Mouse (Mus musculus) regulatory T cell (primary cell): Measurements from ENCODE around the gene Vkorc1.
"Not testable (repeated sequence)": the region's sequence is repeated elsewhere in the genome, so short reads cannot be mapped to it uniquely, and the experiment has no call there.

Experiments used
- in situ Hi-C: fragments of 300-600 bp; cut with MboI, MseI; formaldehyde crosslinking; loops from one replicate; pipeline ENCODE4 v1.15.1; 2025; ENCODE audit warnings: high pct_unique_total_duplicates

The Vkorc1 gene

GRCm38 (mm10) chr7:127915293-127915692 is 19.9 kb upstream of the Vkorc1 start:
- in situ Hi-C loops, result no loop called here

- in situ Hi-C loops, result no loop called here
Measured at GRCm38 (mm10) chr7:127912938-127913337, 17.5 kb upstream of the Vkorc1 start.

- in situ Hi-C loops, result no loop called here
Measured at GRCm38 (mm10) chr7:127912190-127912871, 16.9 kb upstream of the Vkorc1 start, which contains the start of gene Kat8. Kat8 (plus strand) TSS chr7:127912516.

- in situ Hi-C loops, result no loop called here
Measured at GRCm38 (mm10) chr7:127908656-127909055, 13.2 kb upstream of the Vkorc1 start.

- in situ Hi-C loops, result no loop called here
Measured at GRCm38 (mm10) chr7:127907939-127908338, 12.5 kb upstream of the Vkorc1 start.

- in situ Hi-C loops, result no loop called here
Measured at GRCm38 (mm10) chr7:127903971-127904796, 8.8 kb upstream of the Vkorc1 start, which contains the start of gene Bckdk. Bckdk (plus strand) TSS chr7:127904082.

GRCm38 (mm10) chr7:127901772-127902171 is 6.4 kb upstream of the Vkorc1 start:
- in situ Hi-C loops, result no loop called here

- in situ Hi-C loops, result no loop called here
Measured at GRCm38 (mm10) chr7:127899997-127900396, 4.6 kb upstream of the Vkorc1 start.

- in situ Hi-C loops, result no loop called here
Measured at GRCm38 (mm10) chr7:127898179-127898956, 3.0 kb upstream of the Vkorc1 start.

- in situ Hi-C loops, result no loop called here
Measured at GRCm38 (mm10) chr7:127897542-127897941, 2.1 kb upstream of the Vkorc1 start.

GRCm38 (mm10) chr7:127896384-127896783 is 967 bp upstream of the Vkorc1 start:
- in situ Hi-C loops, result no loop called here

GRCm38 (mm10) chr7:127895891-127896290 is 474 bp upstream of the Vkorc1 start:
- in situ Hi-C loops, result not testable (repeated sequence)

GRCm38 (mm10) chr7:127894480-127894879 is 937 bp downstream of the Vkorc1 start:
- in situ Hi-C loops, result no loop called here

- in situ Hi-C loops, result no loop called here
Measured at GRCm38 (mm10) chr7:127890798-127891197, 4.6 kb downstream of the Vkorc1 start, which contains the start of gene Prss53. Prss53 (minus strand) TSS chr7:127890970.

GRCm38 (mm10) chr7:127888821-127889220 is 6.6 kb downstream of the Vkorc1 start:
- in situ Hi-C loops, result no loop called here

- in situ Hi-C loops, result no loop called here
Measured at GRCm38 (mm10) chr7:127887781-127888180, 7.6 kb downstream of the Vkorc1 start.

- in situ Hi-C loops, result no loop called here
Measured at GRCm38 (mm10) chr7:127887191-127887590, 8.2 kb downstream of the Vkorc1 start.

- in situ Hi-C loops, result no loop called here
Measured at GRCm38 (mm10) chr7:127886551-127886950, 8.9 kb downstream of the Vkorc1 start.

- in situ Hi-C loops, result no loop called here
Measured at GRCm38 (mm10) chr7:127885951-127886350, 9.5 kb downstream of the Vkorc1 start.

- in situ Hi-C loops, result no loop called here
Measured at GRCm38 (mm10) chr7:127880431-127880830, 15.0 kb downstream of the Vkorc1 start.

GRCm38 (mm10) chr7:127879301-127879700 is 16.1 kb downstream of the Vkorc1 start:
- in situ Hi-C loops, result no loop called here
